Mouse (Mus musculus): Measurements from ENCODE around the gene Ttc17. TPM values are rescaled to one million over a fixed set of nuclear protein-coding genes. Genes with fewer than 3 reads are reported as not detected.

The Ttc17 gene
- 16.0 and 19.1 TPM in 2 replicates for polyA plus RNA-seq (2015; fragmentation: Nextera tagmentation; extraction: Ambion mirVana)

DNA sequence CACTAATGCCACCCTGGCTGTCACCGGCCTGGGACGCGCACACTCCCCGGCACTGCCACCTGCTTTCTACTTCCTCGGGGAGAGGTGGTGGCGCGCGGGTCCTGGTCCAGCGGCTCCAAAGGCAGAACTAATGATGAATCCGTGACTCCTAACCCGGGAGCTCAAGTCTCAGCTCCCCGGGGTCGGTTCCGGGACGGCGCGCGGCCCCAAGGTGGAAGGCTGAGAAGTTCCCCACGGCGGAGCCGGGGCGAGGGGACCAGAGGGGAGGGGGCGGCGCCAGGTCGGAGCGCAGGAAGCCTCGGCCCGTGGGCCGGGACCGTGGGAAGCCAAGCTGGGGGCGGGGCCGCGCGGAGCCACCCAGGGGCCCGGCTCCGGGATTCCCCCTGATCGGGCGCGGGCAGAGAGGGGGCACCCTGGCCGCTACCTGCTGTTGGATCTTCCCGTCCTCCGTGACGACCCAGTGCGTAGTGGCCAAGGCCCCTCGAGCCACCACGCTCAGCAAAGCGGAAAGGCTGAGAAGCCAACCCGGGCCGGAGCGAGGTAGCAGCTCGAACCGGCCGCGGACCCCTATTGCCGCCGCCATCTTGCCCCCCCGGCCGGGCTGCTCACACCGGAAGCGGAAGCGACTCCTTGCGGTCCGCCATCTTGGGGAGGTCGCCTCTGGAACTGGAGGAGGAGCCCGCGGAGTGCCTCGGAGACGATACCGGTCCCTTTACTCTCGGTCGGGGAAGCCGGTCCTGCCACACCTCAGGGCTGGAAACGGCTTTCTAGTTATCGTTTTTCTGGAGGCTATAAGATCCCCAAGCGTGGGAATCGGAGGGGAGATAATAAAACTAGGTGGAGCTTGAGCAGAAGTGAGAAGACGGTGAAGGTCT is at the start of gene Ttc17:
Gene Ttc17, minus strand, starts transcription at position 607 of the 875 bp plus-strand sequence.

MicroRNA genes within 50 kb of the gene (microRNA counts, 519-probe panel; counts per million panel counts)
- microRNA mmu-miR-670: 40.5 counts per million

Small RNA genes lying within 50 kb of the gene (microRNA-seq; reads per million reads assigned to microRNA genes)
- 57.7 reads per million, percentile 36 among the genes with 10 or more reads in this experiment for gene Mir670

Other genes with a start within 250 kb of the Ttc17 start
- gene Hsd17b12, start 248.7 kb downstream of the Ttc17 start, polyA plus RNA-seq (2015; fragmentation: Nextera tagmentation; extraction: Ambion mirVana): 144 and 146 TPM in 2 replicates
- 54.8 and 55.8 TPM in 2 replicates for gene Api5, start 31.4 kb upstream of the Ttc17 start, polyA plus RNA-seq (2015; fragmentation: Nextera tagmentation; extraction: Ambion mirVana)

Measured in neural tube, postnatal 0 days (tissue).